Mouse (Mus musculus) olfactory bulb, adult 2 months (tissue): ENCODE measurements around the gene Rbl2. TPM values are rescaled to one million over a fixed set of nuclear protein-coding genes. Genes with fewer than 3 reads are reported as not detected.

Experiments
- H3K27ac ChIP-seq: fragments of 200-500 bp; 2 replicates; pipeline ENCODE4 v1.5.1; 2012; ENCODE audit warnings: low read depth, low read length; ENCODE audit not compliant: insufficient read depth
- H3K4me1 ChIP-seq: fragments of 200-500 bp; 2 replicates; pipeline ENCODE4 v1.6.1; 2012; ENCODE audit warnings: low read length; ENCODE audit not compliant: control insufficient read depth, insufficient read depth
- H3K4me3 ChIP-seq: fragments of 200-500 bp; 2 replicates; pipeline ENCODE4 v1.5.1; 2012; ENCODE audit warnings: mild to moderate bottlenecking, low read depth, low read length, moderate library complexity; ENCODE audit not compliant: insufficient read depth
- CTCF ChIP-seq: fragments of 200-500 bp; IDR thresholded peaks from 2 replicates; pipeline ENCODE4 v1.5.1; 2012; ENCODE audit warnings: low read depth, mild to moderate bottlenecking, low read length, moderate library complexity; ENCODE audit not compliant: insufficient read depth
- POLR2A ChIP-seq: fragments of 200-500 bp; IDR thresholded peaks from 2 replicates; pipeline ENCODE4 v1.6.1; 2012; ENCODE audit warnings: mild to moderate bottlenecking, low read depth, low read length, moderate library complexity; ENCODE audit not compliant: insufficient read depth
- WGBS: fragments of 180-500 bp; shearing (Covaris S2); methylation state at CpG from one replicate; pipeline ENCODE4 v1.1.7; 2018; 5-methylcytosine and 5-hydroxymethylcytosine counted together
- polyA plus RNA-seq: library from polyadenylated mRNA; stranded (reverse); fragments of >200 nt; gene quantifications from 2 replicates; pipeline ENCODE4 v1.2.4, GENCODE M21; 2012; ENCODE audit warnings: low replicate concordance; ENCODE audit not compliant: missing spikeins, insufficient read depth, insufficient read length

Rbl2 gene
- polyA plus RNA-seq, 1 experiment: not detected

GRCm38 (mm10) chr8:91148643-91149178 lies 78.9 kb downstream of the Rbl2 start:
- TF ChIP-seq CTCF (no peak), POLR2A (no peak)
- Histone ChIP-seq H3K4me3 (no peak overlapping the region), H3K27ac (no peak overlapping the region), H3K4me1 (peaks cover 6% of the 10 kb centered on the region)
- 71% methylated on average over 15 of the region's 15 CpGs for WGBS

DNA sequence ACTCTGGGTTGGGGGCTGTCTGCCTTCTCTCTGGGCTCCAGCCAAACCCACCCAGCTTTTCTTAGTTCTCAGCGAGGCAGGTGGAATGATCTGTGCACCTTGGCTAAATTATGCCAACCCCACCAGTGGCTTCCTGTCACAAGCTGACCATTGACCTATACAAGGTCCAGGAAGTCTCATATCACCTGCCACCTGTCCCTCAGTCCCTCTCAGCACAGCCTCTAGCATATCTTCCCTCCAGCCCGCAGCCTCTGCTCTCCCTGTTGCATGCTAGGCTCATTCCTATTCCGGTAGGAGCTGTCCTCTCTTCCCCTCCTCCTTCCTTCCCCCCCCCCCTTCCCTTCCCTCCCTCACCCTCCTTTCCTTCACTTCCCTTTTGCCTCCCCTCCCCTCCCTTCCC lies 79.4 kb downstream of the Rbl2 start:
- H3K4me1 ChIP-seq: peaks cover 6% of the 10 kb centered on the region
- H3K4me3 ChIP-seq: no peak overlapping the region
- TF ChIP-seq CTCF (no peak), POLR2A (no peak)
- no peak overlapping the region for H3K27ac ChIP-seq
- 89% methylated on average over 3 of the region's 3 CpGs for WGBS

GRCm38 (mm10) chr8:91151531-91151930 lies 81.7 kb downstream of the Rbl2 start:
- Histone ChIP-seq H3K4me3 (no peak overlapping the region), H3K27ac (no peak overlapping the region), H3K4me1 (peaks cover 6% of the 10 kb centered on the region)
- no peak for TF ChIP-seq POLR2A
- no peak for TF ChIP-seq CTCF
- WGBS: 85% methylated on average over 7 of the region's 7 CpGs

DNA sequence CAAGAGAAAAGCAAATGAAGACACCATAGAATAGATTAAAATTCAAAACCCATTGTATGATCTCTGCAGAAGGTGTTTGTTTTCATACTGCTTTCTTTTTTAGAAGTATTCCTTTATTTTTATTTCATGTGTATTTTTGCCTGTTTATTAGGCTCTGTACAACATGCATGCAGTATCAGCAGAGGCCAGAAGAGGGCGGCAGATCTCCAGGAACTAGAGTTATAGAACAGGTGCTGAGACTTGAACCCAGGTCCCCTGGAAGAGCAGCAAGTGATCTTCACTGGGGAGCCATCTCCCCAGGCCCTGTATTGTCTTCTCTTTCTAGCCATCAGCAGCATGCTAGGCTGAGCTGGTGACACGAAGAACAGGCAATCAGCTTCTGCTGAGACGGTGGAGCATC lies 84.0 kb downstream of the Rbl2 start:
- no peak for TF ChIP-seq CTCF
- no peak for TF ChIP-seq POLR2A
- H3K4me1 ChIP-seq: peaks cover under 1% of the 10 kb centered on the region; the same call in 1 of the 2 replicates
- no peak overlapping the region for H3K4me3 ChIP-seq
- 76% methylated on average over 3 of the region's 3 CpGs for WGBS
- H3K27ac ChIP-seq: no peak overlapping the region

- Histone ChIP-seq H3K27ac (no peak overlapping the region), H3K4me1 (no peaks in the 10 kb centered on the region), H3K4me3 (no peak overlapping the region)
- no peak for TF ChIP-seq CTCF
- no peak for TF ChIP-seq POLR2A
- 47% methylated on average over 6 of the region's 6 CpGs for WGBS
Observed at GRCm38 (mm10) chr8:91154564-91154963, 84.7 kb downstream of the Rbl2 start.

GRCm38 (mm10) chr8:91158617-91159016 lies 88.8 kb downstream of the Rbl2 start:
- WGBS: 96% methylated on average over 10 of the region's 10 CpGs
- Histone ChIP-seq H3K27ac (no peak overlapping the region), H3K4me3 (no peak overlapping the region), H3K4me1 (no peaks in the 10 kb centered on the region)
- no peak for TF ChIP-seq CTCF
- no peak for TF ChIP-seq POLR2A

DNA sequence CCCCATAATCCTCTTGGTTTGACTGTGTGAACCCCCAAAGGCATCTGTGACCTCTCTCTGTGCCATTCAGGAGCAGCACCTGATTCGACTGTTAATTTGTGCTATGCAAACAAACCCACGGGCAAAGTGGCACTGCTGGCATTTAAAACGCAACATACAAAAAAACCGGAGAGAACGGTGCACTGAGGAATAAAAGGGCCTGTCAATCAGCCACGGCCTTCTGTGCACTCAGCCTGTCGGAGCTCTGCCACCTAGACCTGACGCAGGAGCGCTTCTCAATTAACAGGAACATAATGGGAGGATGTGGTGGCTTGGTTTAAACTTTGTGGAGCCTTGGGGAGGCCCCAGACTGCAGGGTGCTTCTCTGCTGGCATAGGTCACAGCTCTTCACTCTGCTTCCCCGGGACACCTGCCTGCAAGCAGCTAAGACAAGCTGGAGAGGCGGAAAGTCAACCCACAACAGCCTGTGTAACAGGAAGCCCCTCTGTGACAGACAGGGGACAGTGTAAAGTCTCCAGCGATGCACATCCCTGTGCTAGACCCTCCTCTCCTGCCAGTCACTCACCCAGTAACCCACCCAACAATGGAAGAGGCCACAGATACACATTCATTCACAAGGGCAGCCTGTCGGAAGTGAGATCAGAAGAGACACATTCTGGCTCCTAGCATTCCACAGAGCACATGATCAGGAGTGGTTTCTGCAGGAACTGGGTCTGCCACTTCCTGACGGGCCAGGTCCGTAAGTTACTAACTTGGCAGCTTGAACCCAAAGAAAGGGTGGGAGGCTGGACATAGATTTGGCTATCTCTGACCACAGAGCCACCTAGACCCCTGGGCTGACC lies 90.3 kb downstream of the Rbl2 start:
- whole genome bisulfite sequencing: 52% methylated on average over 15 of the region's 15 CpGs
- TF ChIP-seq CTCF (no peak), POLR2A (no peak)
- H3K4me3 ChIP-seq: no peak overlapping the region
- H3K27ac ChIP-seq: no peak overlapping the region
- no peaks in the 10 kb centered on the region for H3K4me1 ChIP-seq

DNA sequence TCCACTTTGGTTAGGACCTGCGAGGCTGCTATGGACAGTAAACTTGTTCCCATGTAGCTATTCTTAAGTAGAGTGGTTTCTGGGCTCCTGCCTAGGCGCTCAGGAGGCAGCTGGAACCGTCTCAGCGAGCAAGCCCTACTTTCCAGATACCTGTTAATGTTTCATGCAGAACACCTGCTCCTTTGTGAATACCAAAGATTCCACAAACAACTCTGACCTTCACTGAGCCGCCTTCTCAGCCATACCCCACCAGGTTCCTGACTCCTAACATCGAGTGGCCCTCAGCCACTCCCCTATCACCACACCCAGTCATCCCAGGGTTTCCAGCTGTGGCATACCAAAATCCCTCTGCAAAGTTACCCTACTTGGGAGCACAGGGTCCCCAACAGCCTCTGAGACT lies 100.3 kb downstream of the Rbl2 start:
- WGBS: 93% methylated on average over 6 of the region's 6 CpGs
- TF ChIP-seq CTCF (no peak), POLR2A (no peak)
- Histone ChIP-seq H3K4me3 (no peak overlapping the region), H3K4me1 (no peaks in the 10 kb centered on the region), H3K27ac (no peak overlapping the region)

GRCm38 (mm10) chr8:91170914-91171313 lies 101.1 kb downstream of the Rbl2 start:
- no peak overlapping the region for H3K27ac ChIP-seq
- WGBS: 37% methylated on average over 14 of the region's 14 CpGs
- no peak overlapping the region for H3K4me3 ChIP-seq
- H3K4me1 ChIP-seq: no peaks in the 10 kb centered on the region
- no peak for TF ChIP-seq CTCF
- TF ChIP-seq POLR2A: no peak
